9 mouse cellular contexts compared by ENCODE assay signal in the genomic region with DNA sequence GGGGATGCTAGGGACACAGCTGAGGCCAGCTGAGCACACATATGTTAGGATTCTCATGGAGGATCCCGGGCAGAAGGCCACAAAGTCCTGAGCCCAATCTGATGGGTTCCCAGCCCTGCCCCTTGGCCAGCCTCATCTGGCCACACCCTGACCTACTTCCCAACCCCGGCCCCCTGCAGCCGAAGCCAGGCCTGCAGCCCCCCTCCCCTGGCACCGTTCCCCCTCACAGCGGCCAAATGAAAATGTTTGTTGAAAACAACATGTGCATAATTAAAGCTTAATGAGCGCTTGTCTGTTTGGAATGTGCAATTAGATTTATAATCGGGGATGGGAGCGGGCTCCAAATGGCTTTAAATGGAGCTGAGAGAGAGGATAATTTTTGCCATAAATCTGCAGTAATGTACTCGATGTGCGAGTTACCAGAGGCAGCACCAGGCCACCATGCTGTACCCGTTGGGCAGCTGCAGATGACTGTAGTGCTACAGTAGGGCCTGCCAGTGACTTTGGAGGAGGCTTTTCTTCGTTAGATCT. TPM values are rescaled to one million over a fixed set of nuclear protein-coding genes. Genes with fewer than 3 reads are reported as not detected.
DNase-seq lines count a peak whose midpoint lies in the region; ATAC-seq lines count a peak whose summit lies in the region.
"Had no signal": no experiment of that assay in that cellular context is flagged by ENCODE, and none has a peak within 500 bp of the region (broad histone marks: within the 10 kb centered on the region; RNA-seq: fewer than 3 reads in every experiment).

No protein-coding gene starts in this region.

- H3K4me3 ChIP-seq in forebrain, embryonic 12.5 days (replicated peaks), result no peak overlapping the region
- no peak overlapping the region for H3K4me3 ChIP-seq in midbrain, embryonic 10.5 days
- H3K4me3 ChIP-seq in embryonic facial prominence, embryonic 10.5 days, result no peak overlapping the region
- H3K4me3 ChIP-seq: embryonic facial prominence, embryonic 12.5 days had no signal

- DNase-seq in kidney, postnatal 4 days, result peak; percentile 57 to 62
- no peak for DNase-seq in kidney, adult 9 months
- DNase-seq in Muller cell, postnatal 12 days (ENCODE audit: inconsistent ontology term), result peak; percentile 74
- DNase-seq in midbrain, embryonic 10.5 days (ENCODE audit: low spot score), result no peak
- no peak for DNase-seq in embryonic facial prominence, embryonic 10.5 days (ENCODE audit: low spot score)
- DNase-seq in thymus, postnatal 36 days, result no peak
- DNase-seq: gastrocnemius, postnatal 25 days had no signal

- no peaks in the 10 kb centered on the region for H3K36me3 ChIP-seq in forebrain, embryonic 12.5 days (replicated peaks)
- H3K36me3 ChIP-seq in midbrain, embryonic 10.5 days, result no peaks in the 10 kb centered on the region
- H3K36me3 ChIP-seq in embryonic facial prominence, embryonic 10.5 days (replicated peaks), result no peaks in the 10 kb centered on the region
- H3K36me3 ChIP-seq: embryonic facial prominence, embryonic 12.5 days had no signal

- H3K9ac ChIP-seq in forebrain, embryonic 12.5 days, result no peak overlapping the region
- H3K9ac ChIP-seq: embryonic facial prominence, embryonic 12.5 days had no signal

- H3K9me3 ChIP-seq in forebrain, embryonic 12.5 days, result no peaks in the 10 kb centered on the region
- H3K9me3 ChIP-seq in midbrain, embryonic 10.5 days (replicated peaks), result no peaks in the 10 kb centered on the region
- no peaks in the 10 kb centered on the region for H3K9me3 ChIP-seq in embryonic facial prominence, embryonic 10.5 days
- H3K9me3 ChIP-seq: embryonic facial prominence, embryonic 12.5 days had no signal

- peaks cover 45% of the 10 kb centered on the region for H3K4me1 ChIP-seq in forebrain, embryonic 12.5 days
- peaks cover 68% of the 10 kb centered on the region for H3K4me1 ChIP-seq in midbrain, embryonic 10.5 days
- H3K4me1 ChIP-seq in embryonic facial prominence, embryonic 10.5 days, result peaks cover 47% of the 10 kb centered on the region

- no peaks in the 10 kb centered on the region for H3K27me3 ChIP-seq in forebrain, embryonic 12.5 days
- no peaks in the 10 kb centered on the region for H3K27me3 ChIP-seq in midbrain, embryonic 10.5 days (ENCODE audit: low read depth, poor library complexity, severe bottlenecking)
- H3K27me3 ChIP-seq in embryonic facial prominence, embryonic 10.5 days (replicated peaks; ENCODE audit: low read depth, poor library complexity, severe bottlenecking), result no peaks in the 10 kb centered on the region
- H3K27me3 ChIP-seq: embryonic facial prominence, embryonic 12.5 days had no signal

- ATAC-seq in forebrain, embryonic 12.5 days (ENCODE audit: low FRiP score), result peak; percentile 45; the same call in 1 of the 2 replicates

- 57% methylated on average over 12 of the region's 12 CpGs for WGBS in forebrain, embryonic 12.5 days
- WGBS in midbrain, embryonic 10.5 days, result 89% methylated on average over 12 of the region's 12 CpGs
- WGBS in embryonic facial prominence, embryonic 10.5 days, result 86% methylated on average over 12 of the region's 12 CpGs

- no peak overlapping the region for H3K4me2 ChIP-seq in forebrain, embryonic 12.5 days
- H3K4me2 ChIP-seq: embryonic facial prominence, embryonic 12.5 days had no signal

- 0 out of 2 replicates have a peak overlapping the region, but pooled peaks have one; percentile 31 for H3K27ac ChIP-seq in forebrain, embryonic 12.5 days
- 0 out of 2 replicates have a peak overlapping the region, but pooled peaks have one; percentile 24 for H3K27ac ChIP-seq in midbrain, embryonic 10.5 days (replicated peaks)
- H3K27ac ChIP-seq in embryonic facial prominence, embryonic 10.5 days (replicated peaks), result no peak overlapping the region
- H3K27ac ChIP-seq: embryonic facial prominence, embryonic 12.5 days had no signal

RNA-seq across cellular contexts. Expression of a gene that starts 35.1 kb away (rescaled TPM):
- 27.2 and 31.6 TPM in 2 replicates for polyA plus RNA-seq in forebrain, embryonic 12.5 days (2016; fragmentation: Nextera tagmentation; extraction: Ambion mirVana)
- 45.5 and 52.3 TPM in 2 replicates for polyA plus RNA-seq in midbrain, embryonic 10.5 days (2016; fragmentation: Nextera tagmentation; extraction: Ambion mirVana)
- 16.3 and 17.8 TPM in 2 replicates for polyA plus RNA-seq in embryonic facial prominence, embryonic 10.5 days (2016; fragmentation: Nextera tagmentation; extraction: Ambion mirVana)

Comparison
In these comparisons a context has a peak if more than half of its experiments do, and no peak if none do; other contexts are left out.
1. DNase-seq: peak in kidney, postnatal 4 days (2 of 2) and Muller cell, postnatal 12 days (single experiment); none in kidney, adult 9 months (single experiment), midbrain, embryonic 10.5 days (single experiment), embryonic facial prominence, embryonic 10.5 days (single experiment) and thymus, postnatal 36 days (0 of 2).